Comparison of ENCODE assay signal across 27 mouse cellular contexts in genomic region chr11:31735257-31735656, GRCm38 (mm10).
A peak's percentile ranks its signal among the peaks of the same experiment; 100 is the strongest.
DNase-seq lines count a peak whose midpoint lies in the region; ATAC-seq and TF ChIP-seq lines count a peak whose summit lies in the region.
"Had no signal": no experiment of that assay in that cellular context is flagged by ENCODE, and none has a peak within 500 bp of the region (broad histone marks: within the 10 kb centered on the region; RNA-seq: fewer than 3 reads in every experiment).

No protein-coding gene starts in this region.

- no peak overlapping the region for H3K9ac ChIP-seq in heart, adult 2 months (ENCODE audit: low read depth, low read length)
- no peak overlapping the region for H3K9ac ChIP-seq in liver, postnatal 0 days (replicated peaks)
- H3K9ac ChIP-seq in liver, embryonic 12.5 days: no peak overlapping the region
- H3K9ac ChIP-seq: embryonic facial prominence, embryonic 13.5 days; forebrain, embryonic 15.5 days; heart, embryonic 15.5 days had no signal

- H3K27ac ChIP-seq in heart, adult 2 months: peak overlapping the region; percentile 2; the same call in 1 of the 2 replicates
- H3K27ac ChIP-seq in liver, postnatal 0 days (ENCODE audit: low read depth): no peak overlapping the region
- H3K27ac ChIP-seq in liver, embryonic 12.5 days: no peak overlapping the region
- H3K27ac ChIP-seq in kidney, adult 2 months (ENCODE audit: insufficient read depth, low read depth, low read length): no peak overlapping the region
- H3K27ac ChIP-seq: embryonic facial prominence, embryonic 13.5 days; forebrain, embryonic 15.5 days; heart, embryonic 15.5 days had no signal

- no peaks in the 10 kb centered on the region for H3K27me3 ChIP-seq in heart, adult 2 months (ENCODE audit: control insufficient read depth, insufficient read depth, low read length)
- no peaks in the 10 kb centered on the region for H3K27me3 ChIP-seq in liver, postnatal 0 days (ENCODE audit: insufficient read depth, low read length)
- 0 out of 2 replicates have a peak, but pooled peaks cover 7% of the 10 kb centered on the region for H3K27me3 ChIP-seq in liver, embryonic 12.5 days (replicated peaks)
- no peaks in the 10 kb centered on the region for H3K27me3 ChIP-seq in kidney, adult 2 months (replicated peaks; ENCODE audit: control insufficient read depth, insufficient read depth, low read length)
- H3K27me3 ChIP-seq: embryonic facial prominence, embryonic 13.5 days; forebrain, embryonic 15.5 days; heart, embryonic 15.5 days had no signal

- H3K9me3 ChIP-seq in liver, postnatal 0 days (ENCODE audit: low read length): no peaks in the 10 kb centered on the region
- H3K9me3 ChIP-seq in liver, embryonic 12.5 days (replicated peaks): no peaks in the 10 kb centered on the region
- H3K9me3 ChIP-seq: embryonic facial prominence, embryonic 13.5 days; forebrain, embryonic 10.5 days; forebrain, embryonic 15.5 days; heart, embryonic 10.5 days; heart, embryonic 15.5 days had no signal

- intact Hi-C loops in heart, adult 2 months (cut with DNase I): no loop called here
- intact Hi-C loops in heart, postnatal 10 days (cut with DNase I): no loop called here

- TF ChIP-seq EP300 in heart, adult 2 months (IDR thresholded peaks at IDR 0.05; ENCODE audit: insufficient read depth, low read depth, low read length): no peak
- TF ChIP-seq EP300 in liver, postnatal 0 days (IDR thresholded peaks at IDR 0.05; ENCODE audit: low read depth): no peak

- no peak overlapping the region for H3K4me2 ChIP-seq in liver, postnatal 0 days (ENCODE audit: low read depth, low read length)
- no peak overlapping the region for H3K4me2 ChIP-seq in liver, embryonic 12.5 days
- H3K4me2 ChIP-seq: embryonic facial prominence, embryonic 13.5 days; forebrain, embryonic 15.5 days; heart, embryonic 15.5 days had no signal

- no peak for TF ChIP-seq POLR2A in heart, adult 2 months (IDR thresholded peaks at IDR 0.05; ENCODE audit: insufficient read depth, low read depth, low read length)
- TF ChIP-seq POLR2A in kidney, adult 2 months (IDR thresholded peaks at IDR 0.05; ENCODE audit: low read depth, low read length): no peak

- ATAC-seq in liver, postnatal 0 days: no peak
- ATAC-seq in liver, embryonic 12.5 days: no peak
- ATAC-seq in CD4-positive, CD25-positive, alpha-beta regulatory T cell, adult 4 months: peak; percentile 45
- ATAC-seq: forebrain, embryonic 15.5 days; intestine, postnatal 0 days; lung, postnatal 0 days had no signal

- no peak for TF ChIP-seq CTCF in heart, adult 2 months (IDR thresholded peaks at IDR 0.05)
- 0 out of 2 replicates have a peak, but pooled peaks have one; percentile 12 for TF ChIP-seq CTCF in liver, postnatal 0 days (IDR thresholded peaks at IDR 0.05; ENCODE audit: low read depth)
- no peak for TF ChIP-seq CTCF in kidney, adult 2 months (conservative IDR thresholded peaks at IDR 0.05; ENCODE audit: insufficient read depth, insufficient read length, low read depth, low read length)

- no peaks in the 10 kb centered on the region; the same call in 1 of the 2 replicates for H3K36me3 ChIP-seq in heart, adult 2 months (ENCODE audit: control insufficient read depth, insufficient read depth, low read length)
- H3K36me3 ChIP-seq in liver, postnatal 0 days (replicated peaks; ENCODE audit: insufficient read depth, low read length): no peaks in the 10 kb centered on the region
- H3K36me3 ChIP-seq in liver, embryonic 12.5 days: no peaks in the 10 kb centered on the region
- H3K36me3 ChIP-seq in kidney, adult 2 months (ENCODE audit: control insufficient read depth, insufficient read depth, low read length): no peaks in the 10 kb centered on the region
- H3K36me3 ChIP-seq: embryonic facial prominence, embryonic 13.5 days; forebrain, embryonic 10.5 days; forebrain, embryonic 15.5 days; heart, embryonic 10.5 days; heart, embryonic 15.5 days had no signal

- H3K4me1 ChIP-seq in heart, adult 2 months (ENCODE audit: control insufficient read depth, insufficient read depth, low read length): peaks cover 14% of the 10 kb centered on the region
- peaks cover 9% of the 10 kb centered on the region; the same call in 1 of the 2 replicates for H3K4me1 ChIP-seq in liver, postnatal 0 days (ENCODE audit: insufficient read depth)
- H3K4me1 ChIP-seq in liver, embryonic 12.5 days: peaks cover 27% of the 10 kb centered on the region
- H3K4me1 ChIP-seq in kidney, adult 2 months (ENCODE audit: control insufficient read depth, insufficient read depth, low read length): peaks cover 27% of the 10 kb centered on the region

- DNase-seq in heart, adult 2 months: no peak
- no peak for DNase-seq in heart, postnatal 10 days
- DNase-seq in liver, postnatal 0 days: no peak
- peak; percentile 25 for DNase-seq in CD4-positive, CD25-positive, alpha-beta regulatory T cell, adult 2 months (ENCODE audit: low read depth, low spot score)
- DNase-seq in kidney, adult 2 months: no peak
- no peak for DNase-seq in frontal cortex, postnatal 10 days (ENCODE audit: low spot score in 2 of 2)
- DNase-seq: B cell, adult 2 months; cerebellum, adult 18-20 months; cerebellum, postnatal 10 days; gastrocnemius, postnatal 10 days; heart, postnatal 36 days; kidney, postnatal 14 days; layer of hippocampus, adult 9-11 months; lung, adult 18-20 months; lung, postnatal 4 days; right cerebral cortex, postnatal 25 days; spleen, adult 18-20 months; thymus, postnatal 14 days had no signal

- H3K4me3 ChIP-seq in heart, adult 2 months: no peak overlapping the region
- no peak overlapping the region for H3K4me3 ChIP-seq in liver, postnatal 0 days (ENCODE audit: low read depth, low read length)
- H3K4me3 ChIP-seq in liver, embryonic 12.5 days: no peak overlapping the region
- no peak overlapping the region for H3K4me3 ChIP-seq in kidney, adult 2 months (ENCODE audit: insufficient read depth, low read depth, low read length)
- H3K4me3 ChIP-seq: embryonic facial prominence, embryonic 13.5 days; forebrain, embryonic 10.5 days; forebrain, embryonic 15.5 days; heart, embryonic 10.5 days; heart, embryonic 15.5 days had no signal

- H3K79me2 ChIP-seq in heart, adult 2 months (replicated peaks; ENCODE audit: control insufficient read depth, insufficient read depth, low read length): no peaks in the 10 kb centered on the region

- WGBS in heart, adult 2 months: 97% methylated on average over 6 of the region's 6 CpGs
- WGBS in liver, postnatal 0 days (ENCODE audit: insufficient replicate concordance): 77% methylated on average over 6 of the region's 6 CpGs
- WGBS in liver, embryonic 12.5 days (ENCODE audit: insufficient replicate concordance): 82% methylated on average over 6 of the region's 6 CpGs
- WGBS in kidney, adult 2 months: 99% methylated on average over 6 of the region's 6 CpGs
